Mouse (Mus musculus): ENCODE measurements around the gene Cfb.

GRCm38 (mm10) chr17:34854761-34855160, 7.6 kb downstream of the Cfb start:
- TF ChIP-seq CTCF (IDR thresholded peaks at IDR 0.05; ENCODE audit: low read depth, low read length) (no peak), POLR2A (IDR thresholded peaks at IDR 0.05; ENCODE audit: extremely low read depth, insufficient read depth, low read length) (0 out of 2 replicates have a peak, but pooled peaks have one; percentile 33)
